Mouse (Mus musculus): ENCODE results near the gene Endov. TPM values are rescaled to one million over a fixed set of nuclear protein-coding genes. Genes with fewer than 3 reads are reported as not detected.

Endov gene
- polyA plus RNA-seq (2012; rRNA removed), result 16.0 and 21.9 TPM in 2 replicates

- peak within 1 kb of the TSS; percentile 89 for H3K4me3 ChIP-seq (replicated peaks; ENCODE audit: extremely low read depth, low read depth, low read length)
- 1% methylated on average over 66 of the region's 66 CpGs for WGBS
- no peaks in the 10 kb centered on the region for H3K4me1 ChIP-seq (ENCODE audit: control insufficient read depth, insufficient read depth, low read length)
- peak; percentile 99 for DNase-seq
- peak; percentile 72 for TF ChIP-seq CTCF (IDR thresholded peaks at IDR 0.05; ENCODE audit: insufficient read depth, low read length)
- TF ChIP-seq POLR2A (IDR thresholded peaks at IDR 0.05; ENCODE audit: borderline replicate concordance, extremely low read depth, low read depth, low read length), result peak; percentile 60; the same call in 1 of the 2 replicates
These were observed at the start of gene Endov for GRCm38 (mm10) chr11:119490861-119491689. Endov (plus strand) TSS chr11:119491347.

GRCm38 (mm10) chr11:119442199-119442598 lies 48.9 kb upstream of the Endov start:
- Histone ChIP-seq H3K4me3 (replicated peaks; ENCODE audit: extremely low read depth, low read depth, low read length) (no peak overlapping the region), H3K4me1 (ENCODE audit: control insufficient read depth, insufficient read depth, low read length) (no peaks in the 10 kb centered on the region)
- 87% methylated on average over 8 of the region's 8 CpGs for WGBS
- TF ChIP-seq POLR2A (IDR thresholded peaks at IDR 0.05; ENCODE audit: borderline replicate concordance, extremely low read depth, low read depth, low read length), result no peak
- TF ChIP-seq CTCF (IDR thresholded peaks at IDR 0.05; ENCODE audit: insufficient read depth, low read length), result 0 out of 2 replicates have a peak, but pooled peaks have one; percentile 3
- no peak for DNase-seq

GRCm38 (mm10) chr11:119443442-119443841 lies 47.7 kb upstream of the Endov start:
- TF ChIP-seq POLR2A (IDR thresholded peaks at IDR 0.05; ENCODE audit: borderline replicate concordance, extremely low read depth, low read depth, low read length) (no peak), CTCF (IDR thresholded peaks at IDR 0.05; ENCODE audit: insufficient read depth, low read length) (no peak)
- H3K4me1 ChIP-seq (ENCODE audit: control insufficient read depth, insufficient read depth, low read length), result no peaks in the 10 kb centered on the region
- H3K4me3 ChIP-seq (replicated peaks; ENCODE audit: extremely low read depth, low read depth, low read length), result no peak overlapping the region
- WGBS, result 75% methylated on average over 9 of the region's 9 CpGs
- no peak for DNase-seq

GRCm38 (mm10) chr11:119456097-119456496 lies 35.0 kb upstream of the Endov start:
- Histone ChIP-seq H3K4me3 (replicated peaks; ENCODE audit: extremely low read depth, low read depth, low read length) (no peak overlapping the region), H3K4me1 (ENCODE audit: control insufficient read depth, insufficient read depth, low read length) (no peaks in the 10 kb centered on the region)
- no peak for DNase-seq
- WGBS, result 65% methylated on average over 4 of the region's 4 CpGs
- no peak for TF ChIP-seq CTCF (IDR thresholded peaks at IDR 0.05; ENCODE audit: insufficient read depth, low read length)
- TF ChIP-seq POLR2A (IDR thresholded peaks at IDR 0.05; ENCODE audit: borderline replicate concordance, extremely low read depth, low read depth, low read length), result no peak

- WGBS, result 93% methylated on average over 4 of the region's 4 CpGs
- no peak for DNase-seq
- Histone ChIP-seq H3K4me3 (replicated peaks; ENCODE audit: extremely low read depth, low read depth, low read length) (no peak overlapping the region), H3K4me1 (ENCODE audit: control insufficient read depth, insufficient read depth, low read length) (no peaks in the 10 kb centered on the region)
- no peak for TF ChIP-seq POLR2A (IDR thresholded peaks at IDR 0.05; ENCODE audit: borderline replicate concordance, extremely low read depth, low read depth, low read length)
- TF ChIP-seq CTCF (IDR thresholded peaks at IDR 0.05; ENCODE audit: insufficient read depth, low read length), result no peak
These were observed 13.3 kb upstream of the Endov start for GRCm38 (mm10) chr11:119477876-119478275.

GRCm38 (mm10) chr11:119491690-119492087 lies 542 bp downstream of the Endov start:
- peak overlapping the region; percentile 89 for H3K4me3 ChIP-seq (replicated peaks; ENCODE audit: extremely low read depth, low read depth, low read length)
- 2% methylated on average over 27 of the region's 27 CpGs for WGBS
- TF ChIP-seq CTCF (IDR thresholded peaks at IDR 0.05; ENCODE audit: insufficient read depth, low read length), result no peak
- TF ChIP-seq POLR2A (IDR thresholded peaks at IDR 0.05; ENCODE audit: borderline replicate concordance, extremely low read depth, low read depth, low read length), result no peak
- DNase-seq, result no peak
- no peaks in the 10 kb centered on the region for H3K4me1 ChIP-seq (ENCODE audit: control insufficient read depth, insufficient read depth, low read length)

GRCm38 (mm10) chr11:119492830-119493229 lies 1.7 kb downstream of the Endov start:
- Histone ChIP-seq H3K4me1 (ENCODE audit: control insufficient read depth, insufficient read depth, low read length) (no peaks in the 10 kb centered on the region), H3K4me3 (replicated peaks; ENCODE audit: extremely low read depth, low read depth, low read length) (no peak overlapping the region)
- WGBS, result 94% methylated on average over 6 of the region's 6 CpGs
- no peak for DNase-seq
- no peak for TF ChIP-seq CTCF (IDR thresholded peaks at IDR 0.05; ENCODE audit: insufficient read depth, low read length)
- no peak for TF ChIP-seq POLR2A (IDR thresholded peaks at IDR 0.05; ENCODE audit: borderline replicate concordance, extremely low read depth, low read depth, low read length)

- no peak for TF ChIP-seq POLR2A (IDR thresholded peaks at IDR 0.05; ENCODE audit: borderline replicate concordance, extremely low read depth, low read depth, low read length)
- no peak for TF ChIP-seq CTCF (IDR thresholded peaks at IDR 0.05; ENCODE audit: insufficient read depth, low read length)
- H3K4me1 ChIP-seq (ENCODE audit: control insufficient read depth, insufficient read depth, low read length), result no peaks in the 10 kb centered on the region
- 54% methylated on average over 4 of the region's 4 CpGs for WGBS
- no peak for DNase-seq
- H3K4me3 ChIP-seq (replicated peaks; ENCODE audit: extremely low read depth, low read depth, low read length), result no peak overlapping the region
These were observed 2.4 kb downstream of the Endov start for GRCm38 (mm10) chr11:119493516-119493915.

GRCm38 (mm10) chr11:119496147-119496546 lies 5.0 kb downstream of the Endov start:
- TF ChIP-seq CTCF (IDR thresholded peaks at IDR 0.05; ENCODE audit: insufficient read depth, low read length) (no peak), POLR2A (IDR thresholded peaks at IDR 0.05; ENCODE audit: borderline replicate concordance, extremely low read depth, low read depth, low read length) (no peak)
- no peak for DNase-seq
- Histone ChIP-seq H3K4me3 (replicated peaks; ENCODE audit: extremely low read depth, low read depth, low read length) (no peak overlapping the region), H3K4me1 (ENCODE audit: control insufficient read depth, insufficient read depth, low read length) (no peaks in the 10 kb centered on the region)
- WGBS, result 90% methylated on average over 5 of the region's 5 CpGs

- TF ChIP-seq POLR2A (IDR thresholded peaks at IDR 0.05; ENCODE audit: borderline replicate concordance, extremely low read depth, low read depth, low read length), result no peak
- TF ChIP-seq CTCF (IDR thresholded peaks at IDR 0.05; ENCODE audit: insufficient read depth, low read length), result no peak
- DNase-seq, result no peak
- WGBS, result 62% methylated on average over 4 of the region's 4 CpGs
- H3K4me1 ChIP-seq (ENCODE audit: control insufficient read depth, insufficient read depth, low read length), result no peaks in the 10 kb centered on the region
- H3K4me3 ChIP-seq (replicated peaks; ENCODE audit: extremely low read depth, low read depth, low read length), result no peak overlapping the region
These were observed 6.3 kb downstream of the Endov start for GRCm38 (mm10) chr11:119497451-119497850.

Measured in lung, adult 2 months (tissue).